Mouse (Mus musculus) stomach, postnatal 0 days (tissue): ENCODE measurements around the gene Snrnp70. TPM values are rescaled to one million over a fixed set of nuclear protein-coding genes. Genes with fewer than 3 reads are reported as not detected.

Experiments
- ATAC-seq: fragments of 200-750 bp; cut with Nextera tagmentation; 2 replicates; pipeline ENCODE4 v1.8.0; 2017; ENCODE audit not compliant: low FRiP score, low TSS enrichment
- DNase-seq: peaks from one replicate; pipeline ENCODE4 v3.0.0-alpha.2; 2016; ENCODE audit warnings: low spot score
- H3K27ac ChIP-seq: fragments of 300-500 bp; sonication (generic); replicated peaks from 2 replicates; pipeline ENCODE4 v1.5.1; 2014; ENCODE audit warnings: mild to moderate bottlenecking, control low read depth
- H3K27me3 ChIP-seq: fragments of 300-500 bp; sonication (generic); 2 replicates; pipeline ENCODE4 v1.6.1; 2014; ENCODE audit warnings: low read length; ENCODE audit not compliant: control insufficient read depth, insufficient read depth
- H3K36me3 ChIP-seq: fragments of 300-500 bp; sonication (generic); 2 replicates; pipeline ENCODE4 v1.6.1; 2014; ENCODE audit warnings: low read length, mixed read lengths; ENCODE audit not compliant: control insufficient read depth, insufficient read depth
- H3K4me1 ChIP-seq: fragments of 300-500 bp; sonication (generic); replicated peaks from 2 replicates; pipeline ENCODE4 v1.6.1; 2014; ENCODE audit warnings: antibody characterized with exemption; ENCODE audit not compliant: control insufficient read depth, insufficient read depth
- H3K4me2 ChIP-seq: fragments of 300-500 bp; sonication (generic); replicated peaks from 2 replicates; pipeline ENCODE4 v1.6.1; 2014; ENCODE audit warnings: low read depth, mild to moderate bottlenecking, control low read depth, moderate library complexity
- H3K4me3 ChIP-seq: fragments of 300-500 bp; sonication (generic); 2 replicates; pipeline ENCODE4 v1.5.1; 2014; ENCODE audit warnings: low read depth, low read length, control low read depth
- H3K9ac ChIP-seq: fragments of 300-500 bp; sonication (generic); 2 replicates; pipeline ENCODE4 v1.6.1; 2014; ENCODE audit warnings: mild to moderate bottlenecking, low read length, control low read depth, mixed read lengths
- H3K9me3 ChIP-seq: fragments of 300-500 bp; sonication (generic); 2 replicates; pipeline ENCODE4 v1.6.1; 2016; ENCODE audit warnings: low read length; ENCODE audit not compliant: control insufficient read depth
- CTCF ChIP-seq: IDR thresholded peaks from 2 replicates; pipeline ENCODE4 v1.5.1; 2016; ENCODE audit warnings: antibody characterized with exemption, low read depth, mild to moderate bottlenecking, moderate library complexity
- EP300 ChIP-seq: optimal IDR thresholded peaks from 2 replicates; pipeline ENCODE3; 2016; ENCODE audit warnings: antibody characterized with exemption
- WGBS: fragments of 180-500 bp; shearing (Covaris S2); extraction: QIAGEN DNeasy Blood & Tissue Kit; methylation state at CpG from one replicate; pipeline ENCODE4 v1.1.7; 2014; 5-methylcytosine and 5-hydroxymethylcytosine counted together
- polyA plus RNA-seq: library from polyadenylated mRNA; unstranded; fragments of >200 nt; fragmentation: Nextera tagmentation; extraction: Ambion mirVana; gene quantifications from 2 replicates; pipeline ENCODE4 v1.2.1, GENCODE M21; 2015

The Snrnp70 gene
- polyA plus RNA-seq, 1 experiment from 2014 or later: 78.8 TPM

DNA sequence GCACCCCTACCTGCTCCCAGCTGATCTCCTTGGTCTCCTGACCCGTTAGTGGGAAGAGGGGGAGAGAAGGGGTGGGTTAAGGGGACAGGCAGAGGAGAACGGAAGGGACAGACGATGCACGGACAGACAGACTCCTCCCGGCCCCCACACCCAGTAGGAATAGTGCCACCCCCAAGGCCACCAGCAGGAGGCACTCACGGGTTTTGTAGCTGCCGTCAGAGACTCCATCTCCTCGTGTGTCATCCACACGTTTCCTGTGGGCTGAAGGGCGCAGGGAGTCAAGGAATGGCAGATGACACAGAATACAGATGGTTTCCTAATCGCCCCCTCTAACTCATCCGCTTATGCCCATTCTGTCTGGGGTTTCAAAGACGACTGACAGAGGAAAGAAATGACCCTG lies 52.0 kb downstream of the Snrnp70 start:
- Histone ChIP-seq H3K4me2 (no peak overlapping the region), H3K9me3 (no peaks in the 10 kb centered on the region), H3K9ac (no peak overlapping the region), H3K4me3 (no peak overlapping the region), H3K27ac (no peak overlapping the region), H3K36me3 (no peaks in the 10 kb centered on the region), H3K4me1 (peaks cover 15% of the 10 kb centered on the region; the same call in 1 of the 2 replicates), H3K27me3 (no peaks in the 10 kb centered on the region)
- WGBS: 28% methylated on average over 13 of the region's 13 CpGs
- DNase-seq: peak; percentile 43
- no peak for ATAC-seq
- TF ChIP-seq CTCF (peak; percentile 60), EP300 (no peak)

DNA sequence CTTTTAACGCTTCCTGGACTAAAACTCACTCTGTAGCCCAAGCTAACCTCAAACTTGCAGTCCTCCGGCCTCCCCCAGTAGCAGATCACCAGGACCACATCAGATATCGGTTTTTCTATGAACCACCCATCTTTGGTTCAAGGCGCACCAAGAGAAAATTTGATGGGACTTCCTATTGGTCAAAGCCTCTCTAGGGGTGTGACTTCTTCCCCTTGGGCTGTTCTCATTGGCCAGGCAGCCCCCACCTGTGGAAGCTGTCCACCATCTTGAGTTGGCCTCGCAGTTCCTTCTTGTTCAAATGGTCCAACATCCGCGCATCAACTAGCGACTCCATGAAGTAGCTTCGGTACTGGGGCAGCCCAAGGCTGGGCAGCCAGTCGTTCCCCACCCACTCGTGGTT lies 53.5 kb downstream of the Snrnp70 start:
- ATAC-seq: no peak
- no peak overlapping the region for H3K9ac ChIP-seq
- no peak overlapping the region for H3K27ac ChIP-seq
- H3K4me2 ChIP-seq: no peak overlapping the region
- H3K4me3 ChIP-seq: no peak overlapping the region
- H3K9me3 ChIP-seq: no peaks in the 10 kb centered on the region
- WGBS: 94% methylated on average over 11 of the region's 11 CpGs
- DNase-seq: no peak
- TF ChIP-seq EP300 (no peak), CTCF (no peak)
- H3K36me3 ChIP-seq: no peaks in the 10 kb centered on the region
- no peaks in the 10 kb centered on the region for H3K27me3 ChIP-seq
- H3K4me1 ChIP-seq: peaks cover 17% of the 10 kb centered on the region; the same call in 1 of the 2 replicates

DNA sequence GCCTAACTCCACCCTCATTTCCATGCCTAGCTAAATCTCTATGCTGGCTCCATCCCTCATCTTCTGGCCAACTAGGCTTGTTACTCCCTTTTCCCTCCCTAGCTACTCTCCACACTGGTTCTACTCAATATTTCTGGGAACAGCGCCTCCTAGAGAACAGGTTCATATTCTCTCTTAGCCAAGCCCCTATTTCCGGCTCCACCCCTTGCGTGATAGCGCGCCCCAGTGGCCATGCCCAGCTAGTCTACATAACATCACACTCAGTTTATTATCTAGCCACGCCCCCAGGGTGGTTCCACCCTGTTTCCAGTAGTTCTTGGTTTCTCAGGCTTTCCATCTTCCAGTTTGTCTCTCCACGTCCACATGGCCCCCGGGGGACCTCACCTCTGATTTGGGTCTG lies 54.2 kb downstream of the Snrnp70 start:
- Histone ChIP-seq H3K36me3 (no peaks in the 10 kb centered on the region), H3K9ac (no peak overlapping the region), H3K9me3 (no peaks in the 10 kb centered on the region), H3K4me1 (peaks cover 17% of the 10 kb centered on the region; the same call in 1 of the 2 replicates), H3K4me3 (no peak overlapping the region), H3K4me2 (peak overlapping the region; percentile 72), H3K27ac (no peak overlapping the region), H3K27me3 (no peaks in the 10 kb centered on the region)
- DNase-seq (peak; percentile 95), ATAC-seq (peak; percentile 76)
- TF ChIP-seq EP300 (no peak), CTCF (peak; percentile 98)
- WGBS: 3% methylated on average over 8 of the region's 8 CpGs

DNA sequence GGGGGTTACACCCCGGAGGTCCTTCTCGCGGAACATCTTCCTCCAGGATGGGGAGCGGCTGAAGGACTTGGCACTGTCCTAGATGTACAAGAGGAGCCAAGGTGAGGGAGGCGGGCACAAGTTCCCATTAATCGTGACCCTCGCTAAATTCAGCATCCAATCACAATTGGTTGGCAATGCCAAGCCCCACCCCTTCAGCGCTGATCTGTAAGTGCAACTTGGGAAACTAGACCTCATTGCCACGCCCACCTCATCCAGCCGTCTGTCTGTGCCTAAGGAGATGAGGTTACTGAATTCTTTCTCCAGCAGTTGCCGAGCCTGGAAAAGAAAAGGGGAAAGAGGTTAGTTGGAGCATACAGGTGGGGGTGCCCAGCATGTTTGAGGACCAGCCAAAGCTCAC lies 54.9 kb downstream of the Snrnp70 start:
- H3K36me3 ChIP-seq: no peaks in the 10 kb centered on the region
- peak overlapping the region; percentile 72 for H3K4me2 ChIP-seq
- under 1% methylated on average over 11 of the region's 11 CpGs for WGBS
- H3K27ac ChIP-seq: no peak overlapping the region; the same call in 1 of the 2 replicates
- TF ChIP-seq EP300 (no peak), CTCF (no peak)
- H3K27me3 ChIP-seq: no peaks in the 10 kb centered on the region
- H3K4me1 ChIP-seq: peaks cover 17% of the 10 kb centered on the region; the same call in 1 of the 2 replicates
- ATAC-seq (no peak), DNase-seq (peak; percentile 64)
- H3K4me3 ChIP-seq: peak overlapping the region; percentile 45
- peak overlapping the region; percentile 13; the same call in 1 of the 2 replicates for H3K9ac ChIP-seq
- H3K9me3 ChIP-seq: no peaks in the 10 kb centered on the region

DNA sequence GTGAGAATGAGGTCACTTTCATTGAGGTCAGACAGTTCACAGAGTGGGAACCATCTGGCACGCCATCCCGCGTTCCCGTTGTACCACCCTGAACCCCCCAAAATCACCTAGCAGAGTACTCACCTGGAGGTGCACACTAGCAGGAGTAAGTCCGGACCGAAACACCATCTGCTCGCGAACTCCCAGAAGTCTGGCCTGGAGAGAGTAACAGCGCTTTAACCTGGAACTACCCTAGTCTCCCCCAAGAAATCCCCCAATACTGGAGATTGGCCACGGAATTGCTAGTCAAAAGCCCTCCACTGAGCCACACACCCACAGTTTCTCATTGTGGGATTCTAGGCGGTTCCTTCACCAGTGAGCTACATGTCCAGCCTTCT lies 55.5 kb downstream of the Snrnp70 start:
- 2% methylated on average over 11 of the region's 11 CpGs for WGBS
- Histone ChIP-seq H3K36me3 (no peaks in the 10 kb centered on the region), H3K4me2 (peak overlapping the region; percentile 72), H3K9ac (peak overlapping the region; percentile 64; the same call in 1 of the 2 replicates), H3K27me3 (no peaks in the 10 kb centered on the region), H3K4me3 (peak overlapping the region; percentile 45), H3K9me3 (no peaks in the 10 kb centered on the region), H3K27ac (peak overlapping the region; percentile 24; the same call in 1 of the 2 replicates), H3K4me1 (peaks cover 17% of the 10 kb centered on the region; the same call in 1 of the 2 replicates)
- ATAC-seq (no peak), DNase-seq (no peak)
- TF ChIP-seq EP300 (no peak), CTCF (no peak)

DNA sequence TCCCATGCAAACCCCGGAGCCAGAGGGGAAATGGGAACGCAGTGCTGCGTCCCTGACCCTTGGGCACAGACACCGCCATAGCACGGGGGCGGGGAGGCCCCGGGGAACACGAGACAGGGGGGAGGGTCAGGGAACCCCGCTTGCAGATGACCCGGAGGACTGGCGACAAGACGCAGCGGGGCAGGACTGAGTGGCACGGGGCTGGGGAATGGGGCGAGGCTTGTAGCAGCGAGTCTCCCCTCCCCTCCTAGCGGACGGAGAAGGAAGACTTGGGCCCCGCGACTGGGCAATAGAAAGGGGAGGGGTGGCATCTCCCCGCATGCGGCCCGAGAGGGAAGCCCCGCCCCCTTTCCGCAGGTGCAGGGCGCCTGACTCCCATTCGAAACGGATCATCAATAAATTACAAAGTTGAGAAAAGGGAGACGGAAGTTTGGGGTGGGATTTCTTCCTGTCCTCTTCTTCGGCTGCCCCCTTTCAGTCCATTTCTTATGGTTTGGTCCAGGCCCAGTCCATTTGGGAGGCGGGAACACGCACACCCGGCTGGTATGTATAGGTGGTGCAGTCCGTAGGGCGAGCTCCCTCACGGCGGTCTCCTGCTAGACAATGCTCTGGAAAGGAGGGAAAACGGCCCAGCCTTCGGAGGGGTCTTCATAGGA lies 56.0 kb downstream of the Snrnp70 start:
- 1% methylated on average over 39 of the region's 39 CpGs for WGBS

More for the DNA sequence above, 56.0 kb downstream of the Snrnp70 start:
- TF ChIP-seq EP300: no peak
- peak; percentile 63 for TF ChIP-seq CTCF
- DNase-seq (peak; percentile 88), ATAC-seq (peak; percentile 74)
- Histone ChIP-seq H3K36me3 (no peaks in the 10 kb centered on the region), H3K4me3 (peak overlapping the region; percentile 45), H3K9me3 (no peaks in the 10 kb centered on the region), H3K9ac (peak overlapping the region; percentile 64), H3K4me2 (peak overlapping the region; percentile 72), H3K27me3 (no peaks in the 10 kb centered on the region), H3K27ac (peak overlapping the region; percentile 35; the same call in 1 of the 2 replicates), H3K4me1 (peaks cover 21% of the 10 kb centered on the region; the same call in 1 of the 2 replicates)
